Mouse (Mus musculus) macrophage (primary cell): ENCODE measurements around the gene Mcrip1. TPM values are rescaled to one million over a fixed set of nuclear protein-coding genes. Genes with fewer than 3 reads are reported as not detected.

Experiments
- H3K27ac ChIP-seq: fragments of 350-480 bp; formaldehyde crosslinking; 2 replicates; pipeline ENCODE4 v1.9.0; 2021
- H3K36me3 ChIP-seq: fragments of 350-480 bp; formaldehyde crosslinking; 2 replicates; pipeline ENCODE4 v1.9.0; 2021; ENCODE audit errors: inconsistent target
- H3K4me3 ChIP-seq: fragments of 350-480 bp; formaldehyde crosslinking; 2 replicates; pipeline ENCODE4 v1.9.0; 2021; ENCODE audit errors: inconsistent target
- H3K79me2 ChIP-seq: fragments of 350-480 bp; formaldehyde crosslinking; 2 replicates; pipeline ENCODE4 v1.9.0; 2021; ENCODE audit errors: inconsistent target
- WGBS: methylation state at CpG from one replicate; pipeline ENCODE4 v1.1.7; 2026; ENCODE audit warnings: inconsistent platforms; ENCODE audit not compliant: missing documents; 5-methylcytosine and 5-hydroxymethylcytosine counted together
- polyA plus RNA-seq: library from polyadenylated mRNA; stranded (reverse); fragments of 250-400 nt; gene quantifications from 3 replicates; pipeline ENCODE4 v1.2.4, GENCODE M21; 2018; ENCODE audit warnings: inconsistent platforms

Gene Mcrip1
- polyA plus RNA-seq, 1 experiment from 2014 or later = 36.9 TPM

DNA sequence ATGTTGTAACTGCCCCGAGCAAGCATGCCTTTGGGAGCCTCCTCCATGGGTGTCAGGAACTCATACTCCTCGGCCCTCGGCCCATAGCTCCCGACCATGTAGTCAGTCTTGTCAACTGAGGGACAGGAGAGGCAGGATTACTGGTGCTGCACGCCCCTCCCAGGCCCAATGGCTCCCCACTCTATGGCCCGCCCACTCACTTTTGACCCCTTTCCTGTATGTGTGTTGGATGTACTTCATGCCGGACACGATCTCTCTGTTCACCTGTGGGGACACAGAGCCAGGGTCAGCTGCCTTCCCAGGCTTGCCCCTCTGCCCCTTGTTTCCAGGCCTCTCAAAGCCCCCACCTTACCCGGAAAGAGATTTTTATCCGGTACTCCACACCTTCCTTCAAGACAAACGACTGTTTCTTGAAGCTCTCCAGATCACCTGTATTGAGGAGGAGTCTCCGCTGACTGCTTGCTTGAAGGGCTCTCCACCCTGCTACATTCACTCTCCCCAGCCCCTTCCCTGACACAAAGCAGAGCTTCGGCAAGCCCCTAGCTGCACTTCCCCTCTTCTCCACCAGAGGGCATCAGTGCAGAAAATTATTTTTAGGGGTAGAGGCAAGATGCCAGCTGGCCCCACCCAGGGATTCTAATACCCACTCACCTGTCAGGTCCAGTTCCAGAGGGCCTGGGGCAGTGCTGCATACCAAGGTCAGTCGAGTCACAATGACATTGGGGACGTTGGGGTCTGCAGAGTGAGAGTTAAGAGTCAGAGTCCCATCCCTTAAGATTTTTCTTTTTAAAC, 30.0 kb upstream of the Mcrip1 start:
- H3K27ac ChIP-seq = peak overlapping the region; percentile 91
- peaks cover 45% of the 10 kb centered on the region for H3K79me2 ChIP-seq
- 66% methylated on average over 8 of the region's 15 CpGs for WGBS
- H3K36me3 ChIP-seq = peaks cover 19% of the 10 kb centered on the region
- peak overlapping the region; percentile 89 for H3K4me3 ChIP-seq

DNA sequence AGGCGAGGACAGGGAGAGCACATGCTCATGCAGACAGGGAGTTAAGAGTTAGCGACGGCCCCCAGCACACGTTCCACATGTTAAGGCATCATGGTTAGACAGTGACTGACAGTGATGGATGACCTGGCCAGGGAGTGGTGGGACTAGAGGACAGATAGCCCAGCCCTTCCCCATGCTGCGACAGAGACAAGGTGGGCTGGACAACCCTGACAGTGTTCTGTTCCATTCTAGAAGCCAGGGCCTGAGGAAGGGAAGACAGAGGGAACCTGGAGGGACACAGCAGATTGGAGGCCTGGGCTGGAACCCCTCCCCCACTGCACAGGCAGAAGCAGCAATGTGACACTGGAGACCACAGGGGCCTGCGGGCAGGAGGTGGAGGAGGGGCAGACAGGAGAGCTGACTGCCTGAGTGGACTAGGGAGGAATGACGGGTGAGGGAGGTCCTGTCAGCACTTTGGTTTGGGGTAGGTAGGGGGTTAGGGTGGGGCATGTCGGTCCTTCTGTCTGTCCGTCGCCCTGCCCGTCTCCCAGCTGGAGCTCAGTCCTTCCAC, 29.2 kb upstream of the Mcrip1 start:
- Histone ChIP-seq H3K4me3 (no peak overlapping the region), H3K27ac (no peak overlapping the region), H3K79me2 (peaks cover 52% of the 10 kb centered on the region), H3K36me3 (peaks cover 19% of the 10 kb centered on the region)
- 92% methylated on average over 7 of the region's 11 CpGs for WGBS

DNA sequence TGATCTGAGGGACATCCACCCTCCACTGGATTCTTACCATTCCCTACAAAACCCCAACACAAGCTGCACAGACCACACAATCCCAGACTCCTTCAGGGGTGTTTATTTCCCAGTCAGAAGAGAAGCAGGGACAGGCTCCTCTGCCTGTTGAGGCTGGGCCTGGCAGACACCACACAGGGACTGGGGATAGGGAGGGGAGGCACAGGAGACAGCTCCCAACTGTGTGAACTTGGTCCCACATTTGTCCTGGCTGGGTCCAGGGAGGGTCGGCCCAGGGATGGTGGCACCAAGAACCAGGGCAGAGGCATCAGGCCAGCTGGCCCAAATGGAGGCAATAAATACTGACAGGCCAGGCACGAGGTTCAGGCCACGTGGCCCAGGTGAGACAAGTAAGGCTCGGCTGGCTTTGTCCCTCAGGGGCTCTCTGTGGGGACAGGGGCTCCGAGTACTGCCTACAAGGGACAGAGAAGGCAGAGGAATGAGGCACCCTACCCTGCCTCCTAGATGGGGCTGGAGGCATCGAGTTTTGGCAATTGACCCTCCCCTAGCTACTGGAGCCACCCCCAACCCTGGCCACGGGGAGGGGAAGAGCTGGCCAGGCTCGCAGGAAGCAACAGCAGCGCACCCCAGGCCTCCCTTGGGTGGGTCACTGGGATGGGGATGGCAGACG, 28.6 kb upstream of the Mcrip1 start:
- 81% methylated on average over 9 of the region's 10 CpGs for WGBS
- H3K79me2 ChIP-seq = peaks cover 52% of the 10 kb centered on the region
- no peak overlapping the region for H3K27ac ChIP-seq
- peaks cover 19% of the 10 kb centered on the region for H3K36me3 ChIP-seq
- H3K4me3 ChIP-seq = no peak overlapping the region

DNA sequence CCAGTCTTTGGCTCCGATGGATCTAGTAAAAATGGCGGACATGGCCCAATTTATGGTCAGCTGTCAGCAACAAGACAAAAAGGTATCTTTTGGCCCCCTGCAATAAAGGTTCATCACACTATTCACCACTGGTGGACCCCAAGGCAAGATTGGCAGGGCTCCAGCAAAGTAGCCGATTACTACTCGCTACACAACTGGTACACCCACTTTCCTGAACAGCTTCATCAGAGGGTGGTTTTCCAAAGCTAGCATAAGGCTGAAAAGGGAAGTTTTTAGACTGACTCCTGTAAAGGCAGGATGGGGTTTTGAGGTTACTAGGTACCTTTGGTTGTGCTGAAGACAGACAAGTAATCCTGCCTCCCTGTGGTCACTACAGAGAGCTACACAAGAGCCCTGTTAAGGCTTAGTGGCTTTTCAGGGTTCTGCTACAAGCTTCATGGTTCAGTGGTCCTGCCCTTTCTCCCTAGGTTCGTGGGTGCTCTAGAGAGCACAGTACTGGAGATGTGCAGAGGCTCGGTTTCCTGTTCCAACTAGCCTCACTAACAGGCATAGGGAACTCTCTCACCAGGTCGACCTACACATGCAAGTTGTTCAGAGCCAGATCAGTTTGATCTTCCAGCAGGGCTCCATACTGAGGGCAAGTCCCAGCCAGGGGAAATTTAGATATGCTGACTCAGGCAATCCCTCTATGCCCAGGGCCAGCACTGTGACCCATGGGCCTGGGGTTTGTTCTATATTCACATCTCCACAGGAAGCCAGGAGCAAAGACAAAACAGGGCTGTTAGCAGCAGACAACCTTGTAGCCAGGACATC, 27.9 kb upstream of the Mcrip1 start:
- Histone ChIP-seq H3K36me3 (peaks cover 19% of the 10 kb centered on the region), H3K79me2 (peaks cover 52% of the 10 kb centered on the region), H3K4me3 (no peak overlapping the region), H3K27ac (no peak overlapping the region)
- 83% methylated on average over 7 of the region's 7 CpGs for WGBS

DNA sequence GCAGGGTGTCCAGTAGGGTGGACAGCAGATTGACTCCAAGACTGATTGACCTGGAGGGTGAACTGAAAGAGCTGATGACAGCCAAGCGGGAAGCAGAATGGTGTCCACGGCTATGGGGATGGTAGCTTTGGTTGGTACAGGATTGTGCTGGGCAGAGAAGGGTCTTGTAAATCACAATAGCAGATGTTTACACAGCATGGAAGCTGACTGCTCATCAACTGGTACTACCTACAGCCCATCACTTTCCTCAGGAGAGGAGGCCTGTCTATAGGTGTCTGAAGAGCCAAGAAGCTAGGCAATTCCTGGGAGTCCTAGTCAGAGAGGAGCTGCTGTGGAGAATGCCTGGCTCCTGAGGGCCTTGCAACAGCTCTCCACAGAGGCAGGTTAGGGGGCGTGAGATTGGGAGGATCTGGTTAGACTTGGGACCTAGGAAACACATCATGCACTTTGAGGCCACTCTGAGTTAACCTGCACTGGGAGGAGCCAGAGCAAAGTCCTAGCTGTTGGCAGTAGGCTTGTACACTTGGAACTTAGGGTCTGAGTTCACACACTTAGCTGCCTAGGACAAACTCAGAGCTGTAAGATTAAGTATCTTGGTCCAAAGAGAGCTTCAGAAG, 26.9 kb upstream of the Mcrip1 start:
- Histone ChIP-seq H3K27ac (no peak overlapping the region), H3K79me2 (peaks cover 62% of the 10 kb centered on the region), H3K36me3 (peaks cover 19% of the 10 kb centered on the region), H3K4me3 (no peak overlapping the region)
- WGBS = 93% methylated on average over 3 of the region's 3 CpGs

DNA sequence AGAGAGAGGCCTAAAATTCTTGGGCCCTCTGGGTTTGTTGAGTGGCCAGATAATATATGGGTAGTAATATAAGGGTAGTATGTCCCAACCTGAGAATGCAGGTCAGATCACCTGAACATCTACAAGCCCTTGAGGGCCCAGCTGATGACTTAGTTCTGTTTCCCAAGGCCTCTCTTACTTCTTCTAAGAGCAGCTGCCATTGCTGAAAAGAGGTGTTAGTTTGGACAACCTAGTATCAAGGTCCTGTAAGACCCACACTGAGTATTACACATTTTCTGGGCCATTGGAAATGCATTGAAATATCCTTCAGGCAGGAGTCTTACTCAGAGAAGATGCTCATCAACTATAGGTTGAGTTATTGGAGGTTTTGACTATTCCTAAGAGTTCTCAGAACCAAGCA, 26.4 kb upstream of the Mcrip1 start:
- H3K36me3 ChIP-seq = peaks cover 19% of the 10 kb centered on the region
- H3K79me2 ChIP-seq = peaks cover 66% of the 10 kb centered on the region
- H3K4me3 ChIP-seq = no peak overlapping the region
- no peak overlapping the region for H3K27ac ChIP-seq

DNA sequence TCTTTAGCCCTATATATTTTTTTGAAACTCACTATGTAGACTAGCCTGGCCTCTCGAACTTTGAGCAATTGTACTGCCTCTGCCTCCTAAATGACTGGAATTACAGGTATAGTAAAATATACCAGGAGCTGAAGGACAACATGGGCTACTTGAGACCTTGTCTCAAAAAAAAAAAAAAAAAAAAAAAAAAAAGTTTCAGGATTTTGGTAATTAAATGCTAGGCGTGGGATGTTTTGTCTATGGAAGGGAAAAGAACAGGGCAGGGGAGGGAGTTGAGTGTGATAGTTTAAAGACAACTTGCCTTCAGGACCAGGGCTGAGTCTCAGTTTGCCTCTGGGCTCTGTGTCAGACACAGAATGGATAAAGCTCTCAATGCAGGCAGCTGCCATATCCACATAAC, 25.5 kb upstream of the Mcrip1 start:
- Histone ChIP-seq H3K4me3 (no peak overlapping the region), H3K27ac (0 out of 2 replicates have a peak overlapping the region, but pooled peaks have one; percentile 91), H3K79me2 (peaks cover 66% of the 10 kb centered on the region), H3K36me3 (peaks cover 27% of the 10 kb centered on the region)
- WGBS = no CpG with 5 or more reads among the region's 2 CpGs

DNA sequence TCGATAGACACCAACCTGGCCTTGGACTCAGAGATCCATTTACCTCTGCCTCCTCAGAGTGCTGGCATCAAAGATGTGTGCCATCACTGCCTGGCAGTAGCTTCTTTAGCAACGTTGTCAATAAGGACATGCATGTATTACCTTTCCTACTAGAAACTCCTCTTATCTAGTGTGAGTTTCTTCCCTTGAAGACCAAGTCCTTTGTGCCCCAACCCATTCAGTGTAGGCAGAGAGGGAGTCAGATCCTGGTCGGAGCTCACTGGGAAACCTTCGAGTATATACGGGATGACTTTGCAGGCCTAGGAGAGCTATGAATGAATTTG, 24.7 kb upstream of the Mcrip1 start:
- Histone ChIP-seq H3K27ac (peak overlapping the region; percentile 91), H3K36me3 (peaks cover 28% of the 10 kb centered on the region), H3K79me2 (peaks cover 65% of the 10 kb centered on the region), H3K4me3 (peak overlapping the region; percentile 85)
- WGBS = 42% methylated on average over 4 of the region's 5 CpGs

DNA sequence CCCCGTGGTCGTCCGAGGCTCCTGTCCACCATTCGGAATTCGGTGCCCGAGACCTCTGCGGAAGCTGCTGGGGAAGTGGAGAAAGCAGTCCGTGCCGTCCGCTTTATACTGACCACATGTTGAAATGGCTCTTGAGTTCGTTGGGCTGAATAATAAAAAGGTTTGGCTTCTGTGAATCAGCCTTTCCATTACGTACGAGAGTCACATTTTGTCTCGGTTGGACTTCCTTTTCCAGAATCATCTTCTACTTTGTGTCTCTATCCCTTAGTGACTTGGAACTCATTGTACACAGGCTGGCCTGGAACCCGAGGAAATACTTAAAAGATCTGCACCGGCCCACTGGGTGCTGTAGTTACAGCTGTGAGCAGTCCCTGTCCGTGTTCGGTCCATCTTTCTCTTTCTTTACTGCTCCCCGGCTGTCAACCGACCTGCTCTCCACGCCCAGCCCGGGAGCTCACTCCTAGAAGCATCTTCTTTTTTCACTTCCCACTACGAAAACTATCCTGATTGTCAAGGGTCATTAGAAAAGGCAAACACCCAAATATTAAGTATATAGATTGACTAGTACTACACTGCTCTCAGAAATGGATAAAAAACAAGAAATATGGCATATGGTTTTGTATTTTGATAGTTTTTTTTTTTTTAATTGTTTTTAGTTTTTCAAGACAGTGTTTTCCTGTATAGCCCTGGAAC, 24.2 kb upstream of the Mcrip1 start:
- peaks cover 25% of the 10 kb centered on the region for H3K36me3 ChIP-seq
- WGBS = under 1% methylated on average over 23 of the region's 23 CpGs

DNA sequence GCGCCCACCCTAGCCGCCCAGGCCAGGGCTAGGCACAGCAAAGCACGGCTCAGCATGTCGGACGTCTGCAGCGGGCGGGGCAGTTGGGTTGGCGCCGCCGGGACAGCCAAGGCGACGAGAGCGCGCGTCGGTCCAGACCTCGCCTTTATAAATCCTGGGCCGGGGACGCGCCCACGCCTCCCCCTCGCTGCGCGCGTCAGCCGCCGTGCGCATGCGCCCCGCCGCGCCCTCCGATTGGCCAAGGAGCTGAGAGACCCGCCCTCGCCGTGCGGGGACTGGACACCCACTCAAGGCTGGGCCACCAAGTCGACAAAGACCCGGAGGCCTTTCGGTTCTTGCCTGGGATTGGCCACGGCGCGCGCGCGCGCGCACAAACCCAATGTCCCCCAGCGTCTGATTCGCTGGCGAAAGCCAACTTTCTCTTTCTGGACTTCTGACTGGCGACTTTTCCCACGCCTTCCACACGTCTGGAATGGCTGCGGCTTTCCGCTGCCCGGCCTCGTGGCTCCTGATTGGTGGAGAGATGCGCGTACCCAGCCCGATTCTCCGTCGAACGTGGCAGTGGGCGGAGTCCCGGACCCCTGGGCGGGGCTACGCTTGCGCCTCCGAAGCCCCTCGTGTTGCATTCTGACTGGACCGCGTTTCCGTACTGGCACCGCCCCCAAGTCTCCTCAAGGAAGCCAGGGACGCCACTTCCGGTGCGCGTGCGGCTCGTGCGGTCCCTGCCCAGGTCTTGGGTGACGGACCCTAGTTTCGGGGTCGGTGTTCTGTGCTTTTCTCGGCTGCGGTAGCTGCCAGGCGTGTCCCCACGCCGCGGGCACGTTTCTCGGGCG, 23.4 kb upstream of the Mcrip1 start, which contains the start of gene P4hb:
P4hb (minus strand) TSS at position 502 of the 833 bp plus-strand sequence.
- peak within 1 kb of the TSS; percentile 85 for H3K4me3 ChIP-seq
- peaks cover 25% of the 10 kb centered on the region; the same call in 1 of the 2 replicates for H3K36me3 ChIP-seq
- WGBS = under 1% methylated on average over 94 of the region's 94 CpGs
- H3K27ac ChIP-seq = peak within 1 kb of the TSS; percentile 91
- H3K79me2 ChIP-seq = peaks cover 65% of the 10 kb centered on the region

More for the DNA sequence above, 24.2 kb upstream of the Mcrip1 start:
- Histone ChIP-seq H3K79me2 (peaks cover 65% of the 10 kb centered on the region), H3K27ac (peak overlapping the region; percentile 91), H3K4me3 (peak overlapping the region; percentile 85)

DNA sequence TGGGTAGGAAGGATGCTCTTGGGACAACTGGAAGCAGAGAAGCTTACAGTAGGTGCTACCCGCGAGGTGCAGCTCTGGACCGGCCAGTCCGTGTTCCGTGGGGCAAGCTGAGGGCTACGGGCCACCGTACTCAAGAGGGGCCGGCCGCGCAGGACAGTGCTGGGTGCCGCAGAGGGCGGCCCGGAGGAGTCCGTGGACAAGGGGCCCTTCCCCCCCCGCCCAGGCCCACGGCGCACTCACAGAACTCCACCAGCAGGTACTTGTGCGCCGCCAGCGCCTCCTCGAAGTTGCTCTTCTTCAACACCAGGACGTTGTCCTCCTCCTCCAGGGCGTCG, 22.9 kb upstream of the Mcrip1 start:
- H3K4me3 ChIP-seq = peak overlapping the region; percentile 77
- peaks cover 25% of the 10 kb centered on the region; the same call in 1 of the 2 replicates for H3K36me3 ChIP-seq
- H3K79me2 ChIP-seq = peaks cover 69% of the 10 kb centered on the region
- peak overlapping the region; percentile 43 for H3K27ac ChIP-seq
- WGBS = 1% methylated on average over 23 of the region's 24 CpGs

DNA sequence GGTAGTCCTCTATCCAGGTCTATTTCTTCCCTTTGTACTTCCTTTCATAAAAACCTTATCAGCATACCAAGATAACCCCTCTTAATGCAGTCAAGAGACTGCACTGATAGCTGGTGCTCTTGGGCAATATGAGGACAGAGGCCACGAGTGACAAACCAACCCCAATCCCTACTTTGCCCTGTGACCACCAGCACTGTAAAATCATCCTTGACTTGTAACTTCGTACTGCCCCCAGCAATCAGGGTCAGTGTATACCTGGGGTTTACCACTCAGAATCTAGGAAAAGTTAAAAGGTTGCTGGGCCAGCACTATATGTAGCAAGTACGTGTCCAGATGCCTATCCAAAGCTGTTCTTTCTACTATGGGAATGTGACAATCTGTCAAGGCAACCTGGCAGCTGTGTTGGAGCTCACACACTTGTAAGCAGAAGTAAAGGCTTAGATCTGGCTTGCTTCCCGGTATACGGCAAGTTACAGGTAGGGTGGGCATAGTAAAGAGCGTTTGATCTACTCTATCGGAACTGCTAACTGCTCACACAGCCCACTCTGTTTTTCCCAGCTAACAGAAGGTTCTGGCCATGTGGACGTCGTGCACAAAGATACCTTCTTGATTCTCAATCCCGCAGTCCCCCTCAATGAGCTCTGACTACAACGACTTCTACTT, 22.4 kb upstream of the Mcrip1 start:
- Histone ChIP-seq H3K36me3 (peaks cover 30% of the 10 kb centered on the region; the same call in 1 of the 2 replicates), H3K27ac (peak overlapping the region; percentile 43), H3K79me2 (peaks cover 74% of the 10 kb centered on the region), H3K4me3 (peak overlapping the region; percentile 77)
- 6% methylated on average over 11 of the region's 11 CpGs for WGBS

DNA sequence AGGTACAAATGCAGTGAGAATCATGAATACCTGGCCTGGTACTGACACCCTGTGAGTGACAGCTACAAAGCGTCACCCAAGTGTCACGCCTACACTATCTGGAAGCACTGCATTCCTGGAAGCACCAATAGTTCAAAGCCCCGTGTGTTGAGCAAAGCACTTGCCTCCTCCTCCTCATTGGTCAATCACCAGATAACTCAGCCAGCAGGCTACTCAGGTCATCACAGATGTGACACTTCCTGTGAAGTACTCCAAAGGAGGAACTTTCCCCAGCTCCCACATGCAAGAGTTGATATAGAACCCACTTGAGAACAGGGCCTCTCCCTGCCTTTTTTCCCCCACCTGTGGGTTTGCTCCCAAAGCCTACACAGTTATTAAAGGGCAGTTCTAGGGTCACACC, 21.6 kb upstream of the Mcrip1 start:
- H3K36me3 ChIP-seq = peaks cover 38% of the 10 kb centered on the region
- WGBS = 58% methylated on average over 3 of the region's 3 CpGs
- peaks cover 81% of the 10 kb centered on the region for H3K79me2 ChIP-seq
- H3K27ac ChIP-seq = peak overlapping the region; percentile 43; the same call in 1 of the 2 replicates
- H3K4me3 ChIP-seq = peak overlapping the region; percentile 77
